Mouse (Mus musculus): ENCODE data around the gene Garem2. TPM values are rescaled to one million over a fixed set of nuclear protein-coding genes. Genes with fewer than 3 reads are reported as not detected.

The Garem2 gene
- total RNA-seq, 1 experiment: 1.7 TPM

DNA sequence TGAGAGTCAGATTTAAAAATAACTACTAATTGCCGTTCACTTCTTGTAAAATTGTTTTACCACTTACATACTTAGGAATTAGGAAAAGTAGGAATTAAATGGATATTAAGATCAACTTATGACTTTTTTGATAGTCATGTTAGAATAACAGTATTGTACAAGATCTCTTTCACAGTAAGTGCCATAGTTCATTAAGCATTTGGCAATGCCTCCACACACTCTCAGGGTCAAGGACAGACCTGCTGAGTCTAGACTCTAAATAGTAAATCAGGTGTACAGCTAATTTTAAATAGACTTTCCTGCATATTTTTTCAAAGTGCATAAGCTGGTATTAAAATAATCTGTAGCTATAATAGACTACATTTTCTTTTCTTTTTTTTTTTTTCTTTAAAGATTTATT, 47.5 kb downstream of the Garem2 start:
- no peak for DNase-seq (ENCODE audit: low read depth, low spot score)
- in situ Hi-C loops (cut with MboI; ENCODE audit: low sequenced_read_pairs in 2 of 2, unreplicated experiment in 2 of 2): no loop called here
- no peak overlapping the region for H3K4me3 ChIP-seq (ENCODE audit: insufficient read depth in 1 of 2, low read depth in 1 of 2, low read length in 2 of 2, poor library complexity in 1 of 2, severe bottlenecking in 1 of 2)
- H3K9ac ChIP-seq (ENCODE audit: insufficient read depth, low read depth, low read length, poor library complexity, severe bottlenecking): no peak overlapping the region
- H3K4me1 ChIP-seq (ENCODE audit: control insufficient read depth in 2 of 2, insufficient read depth in 2 of 2, low read length in 2 of 2, poor library complexity in 1 of 2): peaks cover 0 to 2% of the 10 kb centered on the region in 2 experiments; a peak in 2 of 4 replicates
- no peaks in the 10 kb centered on the region for H3K9me3 ChIP-seq (ENCODE audit: control insufficient read depth, insufficient read depth, low read depth, low read length)
- H3K36me3 ChIP-seq (ENCODE audit: control insufficient read depth, insufficient read depth, low read length, poor library complexity, severe bottlenecking): no peaks in the 10 kb centered on the region
- TF ChIP-seq ZC3H11A (IDR thresholded peaks at IDR 0.05; ENCODE audit: borderline replicate concordance, low read depth, low read length): no peak
- no peak for TF ChIP-seq ZNF384 (IDR thresholded peaks at IDR 0.05; ENCODE audit: low read depth, low read length)
- no peak for TF ChIP-seq MAFK (IDR thresholded peaks at IDR 0.05; ENCODE audit: insufficient read depth, low read depth, low read length)
- TF ChIP-seq HCFC1 (IDR thresholded peaks at IDR 0.05; ENCODE audit: borderline replicate concordance, insufficient read depth, low read length): no peak
- TF ChIP-seq CHD2 (IDR thresholded peaks at IDR 0.05; ENCODE audit: low read depth, low read length): no peak
- H3K27ac ChIP-seq (ENCODE audit: insufficient read depth, low read depth, low read length, poor library complexity, severe bottlenecking): no peak overlapping the region

DNA sequence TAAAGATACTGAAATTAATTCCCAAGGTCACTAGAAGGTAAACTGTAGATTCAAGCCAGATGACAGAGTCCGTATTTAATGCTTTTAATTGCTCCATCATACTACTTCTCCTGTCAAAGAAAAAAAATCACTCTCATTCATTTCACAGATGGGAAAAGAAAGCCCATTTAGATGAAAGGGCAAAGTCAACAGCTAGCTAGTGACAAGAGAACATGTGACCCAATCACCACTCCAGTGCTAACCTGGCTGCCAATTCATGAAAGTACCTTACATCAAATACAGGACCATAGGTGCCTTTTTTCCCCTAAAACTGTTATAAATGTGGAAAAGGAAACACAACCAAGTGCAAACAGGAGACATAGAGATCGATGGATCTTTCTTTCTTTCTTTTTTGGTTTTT, 48.3 kb downstream of the Garem2 start:
- Histone ChIP-seq H3K27ac (ENCODE audit: insufficient read depth, low read depth, low read length, poor library complexity, severe bottlenecking) (no peak overlapping the region), H3K36me3 (ENCODE audit: control insufficient read depth, insufficient read depth, low read length, poor library complexity, severe bottlenecking) (no peaks in the 10 kb centered on the region), H3K9me3 (ENCODE audit: control insufficient read depth, insufficient read depth, low read depth, low read length) (no peaks in the 10 kb centered on the region), H3K4me3 (ENCODE audit: insufficient read depth in 1 of 2, low read depth in 1 of 2, low read length in 2 of 2, poor library complexity in 1 of 2, severe bottlenecking in 1 of 2) (no peak overlapping the region), H3K9ac (ENCODE audit: insufficient read depth, low read depth, low read length, poor library complexity, severe bottlenecking) (no peak overlapping the region), H3K4me1 (ENCODE audit: control insufficient read depth in 2 of 2, insufficient read depth in 2 of 2, low read length in 2 of 2, poor library complexity in 1 of 2) (peaks cover 0 to 2% of the 10 kb centered on the region in 2 experiments; a peak in 2 of 4 replicates)
- DNase-seq (ENCODE audit: low read depth, low spot score): no peak
- TF ChIP-seq ZNF384 (IDR thresholded peaks at IDR 0.05; ENCODE audit: low read depth, low read length) (no peak), HCFC1 (IDR thresholded peaks at IDR 0.05; ENCODE audit: borderline replicate concordance, insufficient read depth, low read length) (no peak), ZC3H11A (IDR thresholded peaks at IDR 0.05; ENCODE audit: borderline replicate concordance, low read depth, low read length) (no peak), MAFK (IDR thresholded peaks at IDR 0.05; ENCODE audit: insufficient read depth, low read depth, low read length) (no peak), CHD2 (IDR thresholded peaks at IDR 0.05; ENCODE audit: low read depth, low read length) (no peak)
- in situ Hi-C loops (cut with MboI; ENCODE audit: low sequenced_read_pairs in 2 of 2, unreplicated experiment in 2 of 2): no loop called here

DNA sequence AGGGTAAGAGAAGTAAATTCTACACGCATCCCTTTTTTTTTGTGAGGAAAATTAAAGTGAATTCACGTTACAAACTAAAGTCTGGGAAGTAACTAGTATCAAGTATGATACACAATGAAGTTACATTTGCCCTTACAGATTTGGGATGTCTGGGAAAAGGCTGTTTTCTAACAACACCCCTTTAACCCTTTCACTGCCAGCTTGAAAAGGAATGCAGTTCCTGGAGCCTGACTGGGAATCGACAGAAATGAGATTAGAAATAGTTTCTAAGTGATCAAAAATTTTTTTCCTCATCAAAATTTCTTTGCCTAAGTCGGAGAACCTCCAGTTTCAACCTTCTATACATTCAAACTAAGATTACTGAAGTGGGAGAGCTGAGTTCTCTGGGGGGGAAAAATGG, 49.1 kb downstream of the Garem2 start:
- no peak overlapping the region for H3K27ac ChIP-seq (ENCODE audit: insufficient read depth, low read depth, low read length, poor library complexity, severe bottlenecking)

DNA sequence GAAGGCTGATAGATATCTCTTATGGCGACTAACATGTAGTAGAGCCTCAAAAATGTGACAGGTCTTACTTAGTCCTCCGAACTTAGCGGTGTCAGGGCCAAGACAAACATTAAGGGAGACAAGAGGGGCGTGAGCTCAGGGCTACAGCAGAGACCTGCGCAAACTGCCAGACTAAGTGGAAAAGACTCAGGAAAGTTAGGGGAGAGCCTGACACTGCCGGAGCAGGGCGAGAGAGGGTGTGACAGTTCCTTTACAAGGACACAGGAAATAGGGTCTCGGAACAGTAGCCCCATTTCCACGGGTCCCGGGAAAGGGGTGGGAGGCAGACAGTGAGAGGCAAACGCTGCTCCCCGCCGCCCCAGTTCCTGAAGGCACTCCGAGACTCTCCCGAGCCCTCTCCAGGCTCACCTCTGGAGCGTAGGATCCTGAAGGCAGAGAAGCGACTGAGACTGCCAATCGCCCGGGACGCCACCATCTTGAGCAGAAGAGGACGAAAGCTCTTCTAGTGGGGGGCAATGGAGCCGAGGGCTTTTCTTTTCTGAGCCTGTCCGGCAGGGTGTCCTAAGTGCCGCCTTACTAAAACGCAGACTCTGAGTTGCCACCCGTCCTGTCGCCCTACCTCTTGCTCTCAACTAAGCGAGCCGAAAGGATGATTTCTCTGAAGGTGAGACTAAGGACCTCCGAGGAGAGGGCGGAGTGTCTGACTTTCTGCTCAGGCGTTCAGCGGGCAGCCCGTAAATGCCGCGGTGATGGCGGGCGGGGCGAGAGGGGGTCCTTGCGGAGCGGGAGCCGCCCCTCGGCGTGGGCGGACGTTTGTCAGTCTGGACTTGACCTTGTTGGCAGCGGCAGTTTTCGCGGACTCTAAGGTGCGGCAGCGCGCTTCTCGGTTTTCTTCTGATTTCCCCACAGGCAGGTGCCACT, 49.8 kb downstream of the Garem2 start, which contains the start of the genes Hadha and Hadhb:
TSS of gene Hadha (minus strand) at position 689 of the 921 bp plus-strand sequence.
TSS of gene Hadhb (plus strand) at position 775 of the 921 bp plus-strand sequence.
- in situ Hi-C loops (cut with MboI; ENCODE audit: low sequenced_read_pairs in 2 of 2, unreplicated experiment in 2 of 2): no loop called here
- TF ChIP-seq HCFC1 (IDR thresholded peaks at IDR 0.05; ENCODE audit: borderline replicate concordance, insufficient read depth, low read length) (peak; percentile 67; the same call in 1 of the 2 replicates), MAFK (IDR thresholded peaks at IDR 0.05; ENCODE audit: insufficient read depth, low read depth, low read length) (no peak)

More for the DNA sequence above, 49.1 kb downstream of the Garem2 start:
- Histone ChIP-seq H3K4me3 (ENCODE audit: insufficient read depth in 1 of 2, low read depth in 1 of 2, low read length in 2 of 2, poor library complexity in 1 of 2, severe bottlenecking in 1 of 2) (peak overlapping the region; percentile 70 to 94), H3K36me3 (ENCODE audit: control insufficient read depth, insufficient read depth, low read length, poor library complexity, severe bottlenecking) (no peaks in the 10 kb centered on the region), H3K9me3 (ENCODE audit: control insufficient read depth, insufficient read depth, low read depth, low read length) (no peaks in the 10 kb centered on the region), H3K9ac (ENCODE audit: insufficient read depth, low read depth, low read length, poor library complexity, severe bottlenecking) (no peak overlapping the region; the same call in 1 of the 2 replicates), H3K4me1 (ENCODE audit: control insufficient read depth in 2 of 2, insufficient read depth in 2 of 2, low read length in 2 of 2, poor library complexity in 1 of 2) (peaks cover 0 to 2% of the 10 kb centered on the region in 2 experiments; a peak in 2 of 4 replicates)
- in situ Hi-C loops (cut with MboI; ENCODE audit: low sequenced_read_pairs in 2 of 2, unreplicated experiment in 2 of 2): no loop called here
- TF ChIP-seq MAFK (IDR thresholded peaks at IDR 0.05; ENCODE audit: insufficient read depth, low read depth, low read length): no peak
- no peak for TF ChIP-seq ZNF384 (IDR thresholded peaks at IDR 0.05; ENCODE audit: low read depth, low read length)
- TF ChIP-seq CHD2 (IDR thresholded peaks at IDR 0.05; ENCODE audit: low read depth, low read length): no peak
- TF ChIP-seq ZC3H11A (IDR thresholded peaks at IDR 0.05; ENCODE audit: borderline replicate concordance, low read depth, low read length): no peak
- TF ChIP-seq HCFC1 (IDR thresholded peaks at IDR 0.05; ENCODE audit: borderline replicate concordance, insufficient read depth, low read length): no peak
- peak; percentile 12 for DNase-seq (ENCODE audit: low read depth, low spot score)

More for the DNA sequence above, 49.8 kb downstream of the Garem2 start, which contains the start of the genes Hadha and Hadhb:
- Histone ChIP-seq H3K9me3 (ENCODE audit: control insufficient read depth, insufficient read depth, low read depth, low read length) (no peaks in the 10 kb centered on the region), H3K9ac (ENCODE audit: insufficient read depth, low read depth, low read length, poor library complexity, severe bottlenecking) (peak within 1 kb of the TSS; percentile 86), H3K4me1 (ENCODE audit: control insufficient read depth in 2 of 2, insufficient read depth in 2 of 2, low read length in 2 of 2, poor library complexity in 1 of 2) (peaks cover 0 to 2% of the 10 kb centered on the region in 2 experiments; a peak in 2 of 4 replicates), H3K27ac (ENCODE audit: insufficient read depth, low read depth, low read length, poor library complexity, severe bottlenecking) (peak within 1 kb of the TSS; percentile 80; the same call in 1 of the 2 replicates), H3K36me3 (ENCODE audit: control insufficient read depth, insufficient read depth, low read length, poor library complexity, severe bottlenecking) (no peaks in the 10 kb centered on the region), H3K4me3 (ENCODE audit: insufficient read depth in 1 of 2, low read depth in 1 of 2, low read length in 2 of 2, poor library complexity in 1 of 2, severe bottlenecking in 1 of 2) (peak within 1 kb of the TSS; percentile 70 to 94)
- DNase-seq (ENCODE audit: low read depth, low spot score): peak; percentile 81
